Mouse (Mus musculus) olfactory bulb, adult 2 months (tissue): ENCODE data around the gene Dock6. TPM values are rescaled to one million over a fixed set of nuclear protein-coding genes. Genes with fewer than 3 reads are reported as not detected.
"Not testable (repeated sequence)": the region's sequence is repeated elsewhere in the genome, so short reads cannot be mapped to it uniquely, and the experiment has no call there.

ENCODE experiments used
- H3K27ac ChIP-seq: fragments of 200-500 bp; 2 replicates; pipeline ENCODE4 v1.5.1; 2012; ENCODE audit warnings: low read depth, low read length; ENCODE audit not compliant: insufficient read depth
- H3K4me1 ChIP-seq: fragments of 200-500 bp; 2 replicates; pipeline ENCODE4 v1.6.1; 2012; ENCODE audit warnings: low read length; ENCODE audit not compliant: control insufficient read depth, insufficient read depth
- H3K4me3 ChIP-seq: fragments of 200-500 bp; 2 replicates; pipeline ENCODE4 v1.5.1; 2012; ENCODE audit warnings: mild to moderate bottlenecking, low read depth, low read length, moderate library complexity; ENCODE audit not compliant: insufficient read depth
- CTCF ChIP-seq: fragments of 200-500 bp; IDR thresholded peaks from 2 replicates; pipeline ENCODE4 v1.5.1; 2012; ENCODE audit warnings: low read depth, mild to moderate bottlenecking, low read length, moderate library complexity; ENCODE audit not compliant: insufficient read depth
- POLR2A ChIP-seq: fragments of 200-500 bp; IDR thresholded peaks from 2 replicates; pipeline ENCODE4 v1.6.1; 2012; ENCODE audit warnings: mild to moderate bottlenecking, low read depth, low read length, moderate library complexity; ENCODE audit not compliant: insufficient read depth
- WGBS: fragments of 180-500 bp; shearing (Covaris S2); methylation state at CpG from one replicate; pipeline ENCODE4 v1.1.7; 2018; 5-methylcytosine and 5-hydroxymethylcytosine counted together
- polyA plus RNA-seq: library from polyadenylated mRNA; stranded (reverse); fragments of >200 nt; gene quantifications from 2 replicates; pipeline ENCODE4 v1.2.4, GENCODE M21; 2012; ENCODE audit warnings: low replicate concordance; ENCODE audit not compliant: missing spikeins, insufficient read depth, insufficient read length

Dock6 gene
- polyA plus RNA-seq, 1 experiment: not detected

- H3K4me3 ChIP-seq: no peak overlapping the region
- H3K27ac ChIP-seq: no peak overlapping the region
- H3K4me1 ChIP-seq: peaks cover 13% of the 10 kb centered on the region
- TF ChIP-seq CTCF (no peak), POLR2A (no peak)
- 27% methylated on average over 8 of the region's 8 CpGs for WGBS
Observed at GRCm38 (mm10) chr9:21792644-21793043, 59.8 kb downstream of the Dock6 start.

- Histone ChIP-seq H3K4me1 (peaks cover 17% of the 10 kb centered on the region), H3K4me3 (no peak overlapping the region), H3K27ac (no peak overlapping the region)
- 68% methylated on average over 8 of the region's 8 CpGs for WGBS
- TF ChIP-seq POLR2A (no peak), CTCF (no peak)
Observed at GRCm38 (mm10) chr9:21791861-21792260, 60.6 kb downstream of the Dock6 start.

- peaks cover 14% of the 10 kb centered on the region for H3K4me1 ChIP-seq
- H3K4me3 ChIP-seq: no peak overlapping the region
- WGBS: 66% methylated on average over 9 of the region's 9 CpGs
- no peak for TF ChIP-seq POLR2A
- no peak for TF ChIP-seq CTCF
- H3K27ac ChIP-seq: no peak overlapping the region
Observed at GRCm38 (mm10) chr9:21788234-21788633, 64.2 kb downstream of the Dock6 start.

GRCm38 (mm10) chr9:21787654-21788053 is 64.8 kb downstream of the Dock6 start:
- 67% methylated on average over 5 of the region's 5 CpGs for WGBS
- H3K4me3 ChIP-seq: no peak overlapping the region
- TF ChIP-seq POLR2A (no peak), CTCF (no peak)
- peaks cover 10% of the 10 kb centered on the region; the same call in 1 of the 2 replicates for H3K4me1 ChIP-seq
- no peak overlapping the region for H3K27ac ChIP-seq

GRCm38 (mm10) chr9:21786906-21787305 is 65.5 kb downstream of the Dock6 start:
- no peak overlapping the region for H3K4me3 ChIP-seq
- no peak for TF ChIP-seq POLR2A
- TF ChIP-seq CTCF: peak; percentile 61; the same call in 1 of the 2 replicates
- H3K27ac ChIP-seq: no peak overlapping the region
- 12% methylated on average over 6 of the region's 6 CpGs for WGBS
- H3K4me1 ChIP-seq: peaks cover 8% of the 10 kb centered on the region; the same call in 1 of the 2 replicates

GRCm38 (mm10) chr9:21786309-21786708 is 66.1 kb downstream of the Dock6 start:
- 77% methylated on average over 2 of the region's 2 CpGs for WGBS
- not testable (repeated sequence) for H3K4me3 ChIP-seq, H3K27ac ChIP-seq, H3K4me1 ChIP-seq

GRCm38 (mm10) chr9:21784517-21785307 is 67.7 kb downstream of the Dock6 start:
- no peak for TF ChIP-seq CTCF
- TF ChIP-seq POLR2A: no peak
- WGBS: 86% methylated on average over 7 of the region's 7 CpGs
- Histone ChIP-seq H3K4me3 (no peak overlapping the region), H3K4me1 (peaks cover 7% of the 10 kb centered on the region; the same call in 1 of the 2 replicates), H3K27ac (no peak overlapping the region)

- Histone ChIP-seq H3K27ac (no peak overlapping the region), H3K4me3 (no peak overlapping the region), H3K4me1 (no peaks in the 10 kb centered on the region)
- 84% methylated on average over 15 of the region's 15 CpGs for WGBS
- no peak for TF ChIP-seq POLR2A
- TF ChIP-seq CTCF: no peak
Observed at GRCm38 (mm10) chr9:21781657-21782468, 70.6 kb downstream of the Dock6 start.

GRCm38 (mm10) chr9:21777726-21778125 is 74.7 kb downstream of the Dock6 start:
- Histone ChIP-seq H3K4me3 (no peak overlapping the region), H3K27ac (no peak overlapping the region), H3K4me1 (no peaks in the 10 kb centered on the region)
- WGBS: 93% methylated on average over 3 of the region's 3 CpGs
- TF ChIP-seq POLR2A (no peak), CTCF (no peak)
